ENCODE assay signal across 9 mouse cellular contexts in the genomic region with DNA sequence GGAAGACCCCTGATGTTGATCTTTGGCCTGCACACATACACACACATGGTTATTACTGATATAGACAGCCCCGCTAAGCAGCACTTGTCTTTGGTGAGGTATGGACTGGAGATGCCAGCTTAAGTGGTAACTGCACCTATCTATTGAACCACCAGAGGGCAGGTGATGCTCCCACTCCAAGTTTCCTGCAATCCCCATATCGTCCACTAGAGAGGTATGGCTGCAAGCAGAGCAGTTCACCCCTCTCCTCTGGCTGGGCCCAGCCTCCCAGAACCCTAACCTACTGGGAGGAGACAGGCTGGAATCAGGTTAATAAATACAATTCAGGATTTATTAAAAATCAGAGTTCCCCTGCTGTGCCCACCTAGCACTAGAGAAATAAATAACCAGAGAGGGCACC. TPM values are rescaled to one million over a fixed set of nuclear protein-coding genes. Genes with fewer than 3 reads are reported as not detected.
DNase-seq lines count a peak whose midpoint lies in the region; ATAC-seq lines count a peak whose summit lies in the region.
"Had no signal": no experiment of that assay in that cellular context is flagged by ENCODE, and none has a peak within 500 bp of the region (broad histone marks: within the 10 kb centered on the region; RNA-seq: fewer than 3 reads in every experiment).

No protein-coding gene starts in this region.

- H3K9me3 ChIP-seq in midbrain, embryonic 10.5 days (replicated peaks): no peaks in the 10 kb centered on the region

- 30% methylated on average over 2 of the region's 2 CpGs for WGBS in midbrain, embryonic 10.5 days

- peak; percentile 81 to 95 for DNase-seq in adrenal gland, adult (ENCODE audit: inconsistent age in 2 of 2, low spot score in 1 of 2)
- DNase-seq in adrenal gland, postnatal 4 days (ENCODE audit: low spot score in 2 of 2): no peak
- DNase-seq in cerebellum, postnatal 36 days: peak; percentile 65 to 83
- DNase-seq in gastrocnemius, postnatal 10 days: peak; percentile 64
- peak; percentile 85 to 94 for DNase-seq in left cerebral cortex, postnatal 14 days (ENCODE audit: low spot score in 2 of 2)
- peak; percentile 79 for DNase-seq in midbrain, embryonic 10.5 days (ENCODE audit: low spot score)
- DNase-seq in right cerebral cortex, postnatal 4 days: peak; percentile 60

- peak; percentile 93 for ATAC-seq in inflammation-experienced regulatory T-cells, adult 6 months

- no peak overlapping the region for H3K27ac ChIP-seq in midbrain, embryonic 10.5 days (replicated peaks)
- H3K27ac ChIP-seq: macrophage had no signal

- peaks cover 96% of the 10 kb centered on the region for H3K36me3 ChIP-seq in midbrain, embryonic 10.5 days

- no peaks in the 10 kb centered on the region for H3K27me3 ChIP-seq in midbrain, embryonic 10.5 days (ENCODE audit: low read depth, poor library complexity, severe bottlenecking)

- H3K4me3 ChIP-seq in midbrain, embryonic 10.5 days: 0 out of 2 replicates have a peak overlapping the region, but pooled peaks have one; percentile 20

- H3K4me1 ChIP-seq in midbrain, embryonic 10.5 days: peaks cover 31% of the 10 kb centered on the region

- intact Hi-C loops in left cerebral cortex, postnatal 14 days (cut with DNase I): no loop called here

RNA-seq across cellular contexts. Expression of gene Traf4, which starts 6.3 kb away (rescaled TPM):
- 10 to 100 TPM; 42.7 to 46.5 TPM for total RNA-seq in adrenal gland, postnatal 4 days (2021)
- total RNA-seq in gastrocnemius, postnatal 10 days (2021): 10 to 100 TPM; 15.7 to 22.6 TPM
- 1 to 10 TPM; 3.5 to 6.8 (median 3.6) TPM for polyA plus RNA-seq in inflammation-experienced regulatory T-cells, adult 6 months (2017; shearing (Covaris generic))
- 10 to 100 TPM; 20.7 to 23.3 TPM for total RNA-seq in left cerebral cortex, postnatal 14 days (2021)
- polyA plus RNA-seq in midbrain, embryonic 10.5 days (2016; fragmentation: Nextera tagmentation; extraction: Ambion mirVana): 96.3 and 109 TPM in 2 replicates

RNA-seq across cellular contexts. Expression of gene Nek8, which starts 17.4 kb away (rescaled TPM):
- 10 to 100 TPM; 16.3 to 16.5 TPM for total RNA-seq in adrenal gland, postnatal 4 days (2021)
- 1 to 10 TPM; 3.1 to 3.7 TPM for total RNA-seq in gastrocnemius, postnatal 10 days (2021)
- polyA plus RNA-seq in inflammation-experienced regulatory T-cells, adult 6 months (2017; shearing (Covaris generic)): 10 to 100 TPM in 2 of 3 experiments, 1 to 10 TPM in 1; 9.1 to 13.2 (median 11.3) TPM
- total RNA-seq in left cerebral cortex, postnatal 14 days (2021): 1 to 10 TPM; 3.3 to 3.5 TPM
- 10.7 and 11.1 TPM in 2 replicates for polyA plus RNA-seq in midbrain, embryonic 10.5 days (2016; fragmentation: Nextera tagmentation; extraction: Ambion mirVana)

RNA-seq across cellular contexts. Expression of gene Tlcd1, which starts 17.4 kb away (rescaled TPM):
- total RNA-seq in adrenal gland, postnatal 4 days (2021): 10 to 100 TPM; 45.2 to 46.9 TPM
- total RNA-seq in gastrocnemius, postnatal 10 days (2021): 10 to 100 TPM in 1 of 2 experiments, 1 to 10 TPM in 1; 7.4 to 11.9 TPM
- 1 to 10 TPM; 2.7 to 3.6 (median 3.2) TPM for polyA plus RNA-seq in inflammation-experienced regulatory T-cells, adult 6 months (2017; shearing (Covaris generic))
- 10 to 100 TPM; 27.4 to 29.6 TPM for total RNA-seq in left cerebral cortex, postnatal 14 days (2021)
- polyA plus RNA-seq in midbrain, embryonic 10.5 days (2016; fragmentation: Nextera tagmentation; extraction: Ambion mirVana): 8.8 and 11.1 TPM in 2 replicates

RNA-seq across cellular contexts. Expression of gene Rpl23a, which starts 24.3 kb away (rescaled TPM):
- 1,000 to 10,000 TPM; 2,039 to 2,132 TPM for total RNA-seq in adrenal gland, postnatal 4 days (2021)
- total RNA-seq in gastrocnemius, postnatal 10 days (2021): 1,000 to 10,000 TPM; 1,328 to 1,362 TPM
- 1,000 to 10,000 TPM; 2,768 to 4,435 (median 3,801) TPM for polyA plus RNA-seq in inflammation-experienced regulatory T-cells, adult 6 months (2017; shearing (Covaris generic))
- 100 to 1,000 TPM; 643 to 660 TPM for total RNA-seq in left cerebral cortex, postnatal 14 days (2021)
- 953 and 1,066 TPM in 2 replicates for polyA plus RNA-seq in midbrain, embryonic 10.5 days (2016; fragmentation: Nextera tagmentation; extraction: Ambion mirVana)

RNA-seq across cellular contexts. Expression of gene Rab34, which starts 29.1 kb away (rescaled TPM):
- 100 to 1,000 TPM; 120 to 124 TPM for total RNA-seq in adrenal gland, postnatal 4 days (2021)
- total RNA-seq in gastrocnemius, postnatal 10 days (2021): 10 to 100 TPM; 21.7 to 25.4 TPM
- polyA plus RNA-seq in inflammation-experienced regulatory T-cells, adult 6 months (2017; shearing (Covaris generic)): 1 to 10 TPM in 1 of 3 experiments, not detected in 2; 1.4 TPM
- 10 to 100 TPM; 32.6 to 34.5 TPM for total RNA-seq in left cerebral cortex, postnatal 14 days (2021)
- polyA plus RNA-seq in midbrain, embryonic 10.5 days (2016; fragmentation: Nextera tagmentation; extraction: Ambion mirVana): 75.0 and 83.8 TPM in 2 replicates

Comparison
In these comparisons a context has a peak if more than half of its experiments do, and no peak if none do; other contexts are left out.
1. DNase-seq: peak in adrenal gland, adult (2 of 2), cerebellum, postnatal 36 days (2 of 2), gastrocnemius, postnatal 10 days (single experiment), left cerebral cortex, postnatal 14 days (2 of 2), midbrain, embryonic 10.5 days (single experiment) and right cerebral cortex, postnatal 4 days (single experiment); none in adrenal gland, postnatal 4 days (0 of 2).